Mouse (Mus musculus): ENCODE data around the gene 4930556J24Rik.
"Not testable (repeated sequence)": the region's sequence is repeated elsewhere in the genome, so short reads cannot be mapped to it uniquely, and the experiment has no call there.

4930556J24Rik gene

GRCm38 (mm10) chr11:3976678-3977077, at the start of gene 4930556J24Rik:
Gene 4930556J24Rik (minus strand): TSS chr11:3976778.
- DNase-seq (ENCODE audit: low spot score in 2 of 2), result no peak

- no peak for DNase-seq (ENCODE audit: low spot score in 2 of 2)
Observed at GRCm38 (mm10) chr11:4023321-4023720, 46.7 kb upstream of the 4930556J24Rik start.

- not testable (repeated sequence) for DNase-seq (ENCODE audit: low spot score in 2 of 2)
Observed at GRCm38 (mm10) chr11:4022111-4022510, 45.5 kb upstream of the 4930556J24Rik start.

- DNase-seq (ENCODE audit: low spot score in 2 of 2), result not testable (repeated sequence)
Observed at GRCm38 (mm10) chr11:4015796-4016195, 39.2 kb upstream of the 4930556J24Rik start.

- DNase-seq (ENCODE audit: low spot score in 2 of 2), result no peak
Observed at GRCm38 (mm10) chr11:4012616-4013015, 36.0 kb upstream of the 4930556J24Rik start.

GRCm38 (mm10) chr11:4006462-4006861, 29.9 kb upstream of the 4930556J24Rik start:
- no peak for DNase-seq (ENCODE audit: low spot score in 2 of 2)

- no peak for DNase-seq (ENCODE audit: low spot score in 2 of 2)
Observed at GRCm38 (mm10) chr11:4005220-4005805, 28.7 kb upstream of the 4930556J24Rik start.

GRCm38 (mm10) chr11:4001603-4002002, 25.0 kb upstream of the 4930556J24Rik start:
- peak in 1 of 2 experiments; percentile 73 for DNase-seq (ENCODE audit: low spot score in 2 of 2)

GRCm38 (mm10) chr11:3999547-3999946, 23.0 kb upstream of the 4930556J24Rik start:
- DNase-seq (ENCODE audit: low spot score in 2 of 2), result no peak

- DNase-seq (ENCODE audit: low spot score in 2 of 2), result no peak
Observed at GRCm38 (mm10) chr11:3997978-3998720, 21.6 kb upstream of the 4930556J24Rik start.

- DNase-seq (ENCODE audit: low spot score in 2 of 2), result no peak
Observed at GRCm38 (mm10) chr11:3996840-3997239, 20.3 kb upstream of the 4930556J24Rik start.

GRCm38 (mm10) chr11:3995511-3995910, 18.9 kb upstream of the 4930556J24Rik start:
- DNase-seq (ENCODE audit: low spot score in 2 of 2), result no peak

- no peak for DNase-seq (ENCODE audit: low spot score in 2 of 2)
Observed at GRCm38 (mm10) chr11:3993914-3994313, 17.3 kb upstream of the 4930556J24Rik start.

GRCm38 (mm10) chr11:3993132-3993531, 16.6 kb upstream of the 4930556J24Rik start:
- DNase-seq (ENCODE audit: low spot score in 2 of 2), result no peak

GRCm38 (mm10) chr11:3989748-3990147, 13.2 kb upstream of the 4930556J24Rik start:
- DNase-seq (ENCODE audit: low spot score in 2 of 2), result no peak

- no peak for DNase-seq (ENCODE audit: low spot score in 2 of 2)
Observed at GRCm38 (mm10) chr11:3983863-3984745, 7.5 kb upstream of the 4930556J24Rik start.

GRCm38 (mm10) chr11:3983291-3983862, 6.8 kb upstream of the 4930556J24Rik start, which contains the start of gene Gal3st1:
Gene Gal3st1 (plus strand): TSS chr11:3983636.
- peak in 1 of 2 experiments; percentile 47 for DNase-seq (ENCODE audit: low spot score in 2 of 2)

GRCm38 (mm10) chr11:3982275-3983209, 6.0 kb upstream of the 4930556J24Rik start:
- no peak for DNase-seq (ENCODE audit: low spot score in 2 of 2)

- no peak for DNase-seq (ENCODE audit: low spot score in 2 of 2)
Observed at GRCm38 (mm10) chr11:3981536-3981935, 5.0 kb upstream of the 4930556J24Rik start.

- DNase-seq (ENCODE audit: low spot score in 2 of 2), result no peak
Observed at GRCm38 (mm10) chr11:3978421-3978820, 1.8 kb upstream of the 4930556J24Rik start.

- DNase-seq (ENCODE audit: low spot score in 2 of 2), result no peak
Observed at GRCm38 (mm10) chr11:3974311-3974710, 2.3 kb downstream of the 4930556J24Rik start.
